Mouse (Mus musculus): ENCODE results near the gene 1700024G13Rik. TPM values are rescaled to one million over a fixed set of nuclear protein-coding genes. Genes with fewer than 3 reads are reported as not detected.

1700024G13Rik gene
- polyA plus RNA-seq, 1 experiment from 2014 or later: not detected

Other genes with a start within 250 kb of the 1700024G13Rik start
- gene Msmb, start 246.4 kb downstream of the 1700024G13Rik start, polyA plus RNA-seq (2016; fragmentation: Nextera tagmentation; extraction: Ambion mirVana): not detected in 2 replicates
- 89.2 and 90.2 TPM in 2 replicates for gene Ncoa4, start 228.5 kb downstream of the 1700024G13Rik start, polyA plus RNA-seq (2016; fragmentation: Nextera tagmentation; extraction: Ambion mirVana)
- 220 and 229 TPM in 2 replicates for gene Timm23, start 186.5 kb downstream of the 1700024G13Rik start, polyA plus RNA-seq (2016; fragmentation: Nextera tagmentation; extraction: Ambion mirVana)
- gene Parg, start 186.4 kb downstream of the 1700024G13Rik start, polyA plus RNA-seq (2016; fragmentation: Nextera tagmentation; extraction: Ambion mirVana): 57.1 and 61.0 TPM in 2 replicates
- 17.9 and 19.7 TPM in 2 replicates for gene Ogdhl, start 66.4 kb downstream of the 1700024G13Rik start, polyA plus RNA-seq (2016; fragmentation: Nextera tagmentation; extraction: Ambion mirVana)
- gene Slc18a3, start 76.5 kb upstream of the 1700024G13Rik start, polyA plus RNA-seq (2016; fragmentation: Nextera tagmentation; extraction: Ambion mirVana): 30.0 and 33.1 TPM in 2 replicates
- gene Chat, start 77.6 kb upstream of the 1700024G13Rik start, polyA plus RNA-seq (2016; fragmentation: Nextera tagmentation; extraction: Ambion mirVana): 4.4 and 5.6 TPM in 2 replicates
- gene Ercc6, start 125.1 kb upstream of the 1700024G13Rik start, polyA plus RNA-seq (2016; fragmentation: Nextera tagmentation; extraction: Ambion mirVana): 30.5 and 31.9 TPM in 2 replicates
- gene Prrxl1, start 211.0 kb upstream of the 1700024G13Rik start, polyA plus RNA-seq (2016; fragmentation: Nextera tagmentation; extraction: Ambion mirVana): 33.5 and 43.7 TPM in 2 replicates

Data from neural tube, embryonic 12.5 days (tissue).